Mouse (Mus musculus): ENCODE data around the gene Shcbp1l.
"Not testable (repeated sequence)": the region's sequence is repeated elsewhere in the genome, so short reads cannot be mapped to it uniquely, and the experiment has no call there.

The Shcbp1l gene

DNA sequence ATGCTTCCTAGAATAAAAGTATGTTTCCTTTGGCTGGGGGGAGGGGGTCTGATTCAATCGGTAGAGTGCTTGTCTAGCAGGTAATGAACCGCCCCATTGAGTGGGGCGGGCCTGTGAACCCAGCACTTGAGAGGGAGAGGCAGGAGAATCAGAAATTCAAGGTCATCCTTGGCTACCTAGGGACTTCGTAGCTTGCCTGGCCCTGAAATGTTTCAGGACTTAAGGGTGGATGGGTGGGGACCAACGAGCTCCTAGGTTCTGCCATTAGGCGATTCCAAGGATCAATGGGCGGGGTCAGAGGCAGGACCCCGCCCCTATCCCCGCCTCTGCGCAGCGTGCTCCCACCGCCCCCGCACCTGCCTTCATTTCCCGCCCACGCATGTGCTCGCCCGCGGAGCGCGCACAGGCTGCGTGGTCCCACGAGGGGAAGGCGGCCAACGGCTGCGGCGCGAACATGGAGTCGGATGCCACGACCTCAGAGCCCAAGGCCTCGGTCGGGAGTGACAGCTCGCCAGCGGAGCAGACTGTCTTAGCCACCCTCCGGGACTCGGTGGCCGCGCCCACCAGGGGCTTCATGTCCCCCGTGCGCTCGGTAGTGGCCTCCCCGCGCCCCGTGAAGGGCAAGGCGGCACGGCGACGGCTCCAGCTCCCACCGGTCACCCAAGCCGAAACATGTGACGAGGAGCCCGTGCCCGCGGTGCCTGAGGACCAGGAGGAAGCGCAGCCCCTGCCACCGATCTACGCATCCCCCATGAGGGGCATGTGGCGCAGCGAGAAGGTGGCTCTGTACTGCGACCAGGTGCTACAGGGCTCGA is at the start of gene Shcbp1l:
Gene Shcbp1l, plus strand, starts transcription at position 393 of the 815 bp plus-strand sequence.
- peak; percentile 87 for DNase-seq

DNA sequence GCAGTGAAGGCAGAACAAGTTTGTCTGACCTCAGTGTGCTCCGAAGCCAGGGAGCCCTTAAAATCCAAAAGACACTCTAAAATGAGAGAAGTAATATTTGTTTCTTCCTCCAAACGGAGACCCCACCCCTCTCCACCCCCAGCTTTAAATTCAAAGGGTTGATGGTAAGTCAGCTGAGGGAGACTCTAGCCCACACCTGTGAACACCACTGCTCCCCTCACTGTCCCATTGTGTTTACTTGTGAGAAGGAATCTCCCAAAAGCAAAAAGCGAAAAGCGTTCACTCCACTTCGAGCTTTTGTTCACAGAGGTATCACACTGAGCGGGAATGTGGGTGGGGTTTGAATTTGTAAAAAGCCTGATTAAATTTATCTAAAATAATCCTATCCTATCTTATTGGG is 48.5 kb upstream of the Shcbp1l start:
- DNase-seq: no peak

DNA sequence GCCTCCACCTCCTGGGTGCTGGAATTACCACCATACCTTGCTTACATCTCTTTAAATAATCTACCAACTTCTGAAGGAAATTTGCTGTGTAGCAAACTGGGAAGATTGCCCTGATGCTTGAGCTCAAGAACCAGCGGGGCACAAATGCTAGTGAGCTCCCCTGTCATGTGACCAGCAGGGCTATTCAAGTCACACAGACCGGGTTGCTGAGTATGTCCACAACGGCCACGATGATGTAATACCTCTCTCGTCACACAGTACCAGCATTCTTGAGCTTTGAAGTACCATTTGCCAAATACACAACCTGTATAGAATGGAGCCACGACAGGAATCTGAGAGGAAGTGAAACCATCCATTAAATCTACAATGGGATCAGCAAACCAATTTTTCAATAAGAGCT is 46.4 kb upstream of the Shcbp1l start:
- no peak for DNase-seq

DNA sequence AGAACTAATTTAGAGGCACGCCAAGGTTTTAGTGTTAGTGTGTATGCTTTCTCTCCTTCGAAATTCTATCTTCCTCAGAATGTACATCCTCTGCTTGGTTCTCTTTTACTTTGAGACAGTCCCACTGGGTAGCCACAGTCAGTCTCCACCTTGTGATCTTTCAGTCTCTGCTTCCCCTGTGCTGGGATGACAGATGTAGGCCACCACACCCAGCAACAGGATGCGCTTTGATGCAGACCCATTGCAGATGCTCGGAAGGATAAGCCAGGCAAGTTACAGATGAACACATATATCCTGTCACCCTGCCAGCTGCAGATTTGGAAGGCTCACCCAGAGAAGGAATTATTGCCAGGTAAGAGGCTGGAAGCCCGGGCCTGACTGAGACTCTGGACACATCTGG is 45.1 kb upstream of the Shcbp1l start:
- DNase-seq: peak; percentile 43

DNA sequence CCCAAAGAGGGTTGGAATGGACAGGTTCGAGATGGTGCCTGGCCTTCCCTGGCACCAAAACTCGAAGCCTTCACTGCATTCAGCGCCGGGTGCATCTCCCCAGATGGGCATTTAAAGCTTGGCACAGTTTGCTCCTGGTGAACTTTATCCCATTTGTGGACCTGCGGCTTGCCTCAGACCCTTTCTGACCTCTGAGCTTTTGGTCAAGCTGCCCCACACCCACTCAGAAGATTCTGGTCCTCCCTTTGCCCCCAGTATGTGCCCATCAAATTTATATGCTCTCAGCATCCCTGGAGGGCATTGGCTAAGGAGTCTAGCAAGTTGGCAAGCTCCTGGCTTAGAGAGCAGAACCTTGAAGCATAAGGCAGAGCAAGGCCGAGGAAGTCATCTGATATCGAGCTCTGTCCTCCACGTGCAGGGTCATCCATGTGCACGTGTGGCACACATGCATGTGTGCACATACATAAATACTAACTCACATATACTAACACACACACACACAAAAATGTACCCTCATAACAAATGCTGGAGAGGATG is 44.1 kb upstream of the Shcbp1l start:
- no peak for DNase-seq

DNA sequence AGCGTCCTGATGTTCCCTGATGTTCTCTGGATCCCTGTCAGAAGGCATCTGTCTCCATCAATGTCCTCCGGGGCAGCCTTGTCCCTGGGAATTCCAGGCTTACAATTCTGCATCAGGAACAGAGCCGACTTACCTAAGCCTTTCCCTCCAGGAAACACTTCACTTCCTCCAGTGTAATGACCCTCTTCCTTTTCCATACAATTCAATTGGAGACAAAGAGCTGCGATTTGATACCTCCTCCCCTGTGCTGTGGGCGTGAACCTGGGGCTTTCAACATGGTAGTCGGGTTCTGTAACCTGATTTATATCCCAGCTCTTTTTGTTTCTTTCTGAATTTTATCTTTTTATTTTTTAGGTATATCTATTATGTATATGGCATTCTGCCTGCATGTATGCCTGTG is 39.9 kb upstream of the Shcbp1l start:
- DNase-seq: no peak

DNA sequence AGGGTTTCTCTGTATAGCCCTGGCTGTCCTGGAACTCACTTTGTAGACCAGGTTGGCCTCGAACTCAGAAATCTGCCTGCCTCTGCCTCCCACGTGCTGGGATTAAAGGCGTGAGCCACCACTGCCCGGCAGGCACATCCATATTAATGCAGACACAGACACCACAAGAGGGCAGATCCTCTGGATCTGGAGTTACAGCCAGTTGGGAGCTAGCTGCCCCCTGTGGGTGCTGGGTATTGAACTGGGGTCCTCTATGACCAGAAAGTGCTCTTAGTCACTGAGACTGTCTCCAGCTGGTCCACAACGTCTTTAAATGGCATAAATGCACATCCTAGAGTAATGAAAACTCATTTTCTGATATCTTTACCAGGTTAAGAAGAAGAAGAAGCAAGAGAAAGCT is 39.3 kb upstream of the Shcbp1l start:
- not testable (repeated sequence) for DNase-seq

DNA sequence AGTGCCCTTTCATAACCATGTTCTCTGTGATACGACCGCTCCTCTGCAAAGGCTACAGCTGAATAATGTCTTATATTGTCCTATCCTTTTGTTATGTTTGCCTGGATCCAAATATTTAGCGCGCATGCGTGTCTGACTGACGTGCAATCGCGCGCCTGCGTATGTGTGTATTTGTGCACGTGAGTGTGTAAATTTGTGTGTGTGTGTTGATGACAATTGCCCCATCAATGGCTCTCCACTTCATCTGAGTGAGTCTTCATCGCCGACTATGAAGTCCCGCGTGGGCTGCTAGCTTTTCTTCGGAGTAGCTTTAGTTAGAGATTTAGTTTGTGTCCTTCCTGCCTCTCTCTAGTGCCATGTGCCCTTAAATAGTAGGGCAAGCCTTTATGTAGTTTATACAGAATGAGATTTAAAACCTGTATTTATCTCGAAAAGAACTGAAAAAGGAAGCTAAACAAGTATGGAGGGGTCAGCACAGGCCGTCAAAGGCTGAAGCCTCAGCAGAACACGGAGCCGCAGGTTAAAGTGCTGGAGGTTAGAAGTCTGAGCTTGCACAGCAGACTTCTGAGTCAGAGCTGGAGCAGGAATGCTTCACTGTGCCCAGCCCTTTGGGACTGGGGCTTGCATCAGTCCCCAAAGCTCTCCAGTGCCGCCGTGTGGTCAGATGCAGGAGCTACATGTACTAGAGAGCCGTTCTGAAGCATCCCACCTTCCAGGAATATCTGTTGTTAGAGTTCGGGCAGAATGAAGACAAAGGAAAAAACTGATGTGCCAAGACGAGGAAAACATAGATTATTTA is 38.5 kb upstream of the Shcbp1l start:
- peak; percentile 85 for DNase-seq

DNA sequence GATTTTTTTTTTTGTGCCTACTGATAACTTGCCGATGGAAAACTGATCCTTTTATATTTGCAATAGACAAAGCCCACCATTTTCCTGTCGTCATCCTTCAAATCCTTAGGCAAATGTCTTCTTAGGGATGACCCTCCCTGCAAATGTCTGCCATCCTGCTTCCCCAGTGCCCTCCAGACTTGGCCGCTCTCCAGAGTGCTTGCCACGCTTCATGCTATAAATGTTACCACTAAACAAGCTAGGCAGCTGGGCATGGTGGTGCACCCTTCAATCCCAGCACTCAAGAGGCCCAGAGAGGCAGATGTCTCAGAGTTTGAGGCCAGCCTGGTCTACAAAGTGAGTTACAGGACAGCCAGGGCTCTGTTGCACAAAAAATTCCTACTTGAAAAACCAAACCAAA is 29.3 kb upstream of the Shcbp1l start:
- not testable (repeated sequence) for DNase-seq

DNA sequence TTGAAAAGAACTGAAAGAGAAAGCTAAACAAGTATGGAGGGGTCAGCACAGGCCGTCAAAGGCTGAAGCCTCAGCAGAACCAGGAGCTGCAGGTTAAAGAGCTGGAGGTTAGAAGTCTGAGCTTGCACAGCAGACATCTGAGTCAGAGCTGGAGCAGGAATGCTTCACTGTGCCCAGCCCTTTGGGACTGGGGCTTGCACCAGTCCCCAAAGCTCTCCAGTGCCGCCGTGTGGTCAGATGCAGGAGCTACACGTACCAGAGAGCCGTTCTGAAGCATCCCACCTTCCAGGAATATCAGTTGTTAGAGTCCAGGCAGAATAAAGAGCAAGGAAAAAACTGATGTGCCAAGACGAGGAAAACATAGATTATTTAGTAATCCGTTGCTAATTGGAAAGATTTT is 23.2 kb upstream of the Shcbp1l start:
- peak; percentile 79 for DNase-seq

DNA sequence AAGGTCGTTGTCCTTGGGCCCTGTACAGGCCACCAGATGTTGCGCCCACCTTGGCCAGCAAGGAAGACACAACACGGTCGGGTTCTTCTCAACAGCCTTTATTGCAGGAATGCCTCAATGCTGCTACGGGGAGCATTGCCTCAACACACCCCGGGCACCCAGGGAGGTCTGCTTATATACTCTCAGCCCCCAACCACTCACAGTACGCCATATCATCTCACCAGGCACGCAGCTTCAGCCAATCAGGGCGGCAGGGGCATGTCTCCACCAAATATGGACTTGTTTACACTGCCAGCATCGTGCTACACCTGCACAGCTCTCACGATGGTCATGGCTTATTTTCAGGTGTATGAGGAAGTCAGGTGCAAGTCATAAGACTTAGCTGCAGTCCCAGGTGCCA is 17.3 kb upstream of the Shcbp1l start:
- DNase-seq: not testable (repeated sequence)

DNA sequence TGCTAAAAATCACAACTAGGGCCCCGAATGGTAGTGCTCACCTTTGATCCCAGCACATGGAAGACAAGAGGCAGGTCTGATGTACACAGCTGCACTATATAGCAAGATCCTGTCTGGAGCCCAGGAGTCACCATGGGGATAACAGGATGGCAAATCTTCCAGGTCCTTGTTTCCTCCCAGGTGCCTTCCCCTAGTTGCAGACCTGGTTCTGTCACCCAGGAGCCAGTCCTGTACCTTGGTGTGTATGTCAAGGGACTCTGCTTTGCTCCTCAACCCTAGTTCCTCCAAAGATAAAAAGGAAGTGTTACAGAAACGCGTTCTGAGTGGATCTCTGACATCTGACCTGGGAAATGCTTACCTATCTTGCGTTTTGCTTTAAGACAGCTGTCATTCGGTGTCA is 16.7 kb upstream of the Shcbp1l start:
- not testable (repeated sequence) for DNase-seq

DNA sequence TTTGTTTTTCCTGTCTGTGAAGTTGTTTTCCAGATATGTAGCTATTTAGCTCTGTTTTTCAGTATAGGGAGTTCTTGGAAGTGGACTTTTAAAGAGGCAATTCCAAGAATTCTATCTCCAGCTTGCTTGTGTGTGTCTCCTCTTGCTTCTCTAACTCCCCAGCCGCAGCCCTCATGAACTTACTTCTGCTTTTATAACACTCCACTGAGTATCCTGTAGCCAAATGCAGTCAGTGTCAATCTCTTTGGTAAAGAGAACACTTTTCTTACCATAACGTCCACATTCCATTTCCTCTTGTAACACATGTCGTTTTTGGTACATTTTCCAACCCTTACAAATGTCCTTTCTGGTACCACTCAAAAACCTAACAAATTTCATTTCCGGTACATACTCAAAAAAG is 14.0 kb upstream of the Shcbp1l start:
- DNase-seq: not testable (repeated sequence)

DNA sequence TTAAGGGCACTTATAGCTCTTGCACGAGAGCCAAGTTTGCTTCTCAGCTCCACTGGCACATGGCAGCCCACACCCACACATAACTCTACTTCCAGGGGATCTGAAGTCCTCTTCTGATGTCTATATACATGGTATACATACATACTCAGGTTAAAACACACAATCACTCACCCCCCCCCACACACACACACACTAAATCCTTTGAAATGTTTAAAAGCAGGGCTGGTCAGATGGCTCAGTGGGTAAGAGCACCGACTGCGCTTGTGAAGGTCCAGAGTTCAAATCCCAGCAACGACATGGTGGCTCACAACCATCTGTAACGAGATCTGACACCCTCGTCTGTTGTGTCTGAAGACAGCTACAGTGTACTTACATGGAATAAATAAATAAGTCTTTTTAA is 13.2 kb upstream of the Shcbp1l start:
- DNase-seq: no peak

DNA sequence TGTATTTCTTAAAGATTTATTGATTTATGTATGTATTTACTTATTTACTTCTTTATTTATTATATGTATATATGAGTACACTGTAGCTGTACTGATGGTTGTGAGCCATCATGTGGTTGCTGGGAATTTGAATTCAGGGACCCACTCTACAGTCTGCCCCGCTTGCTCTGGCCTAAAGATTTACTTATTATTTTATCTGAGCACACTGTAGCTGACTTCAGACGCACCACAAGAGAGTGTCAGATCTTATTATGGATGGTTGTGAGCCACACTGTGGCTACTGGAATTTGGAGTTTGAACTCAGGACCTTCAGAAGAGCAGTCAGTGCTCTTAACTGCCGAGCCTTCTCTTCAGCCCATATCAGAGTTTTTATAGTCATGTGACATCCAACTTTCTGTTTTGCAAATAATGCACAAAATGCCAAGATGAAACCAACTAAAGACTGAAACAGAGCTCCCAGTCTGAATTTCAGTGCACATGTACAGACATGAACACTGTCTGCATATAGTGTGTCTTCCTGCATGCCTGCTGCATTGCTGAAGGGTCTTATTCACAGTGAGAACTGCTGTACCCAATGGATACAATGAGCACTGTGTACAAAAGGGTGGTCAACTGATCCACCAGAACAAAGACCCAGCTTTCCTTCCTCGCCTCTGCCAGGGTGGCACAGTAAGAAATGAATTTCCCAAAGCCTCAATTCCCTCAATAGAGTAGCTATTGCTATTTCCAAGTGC is 12.1 kb upstream of the Shcbp1l start:
- not testable (repeated sequence) for DNase-seq

DNA sequence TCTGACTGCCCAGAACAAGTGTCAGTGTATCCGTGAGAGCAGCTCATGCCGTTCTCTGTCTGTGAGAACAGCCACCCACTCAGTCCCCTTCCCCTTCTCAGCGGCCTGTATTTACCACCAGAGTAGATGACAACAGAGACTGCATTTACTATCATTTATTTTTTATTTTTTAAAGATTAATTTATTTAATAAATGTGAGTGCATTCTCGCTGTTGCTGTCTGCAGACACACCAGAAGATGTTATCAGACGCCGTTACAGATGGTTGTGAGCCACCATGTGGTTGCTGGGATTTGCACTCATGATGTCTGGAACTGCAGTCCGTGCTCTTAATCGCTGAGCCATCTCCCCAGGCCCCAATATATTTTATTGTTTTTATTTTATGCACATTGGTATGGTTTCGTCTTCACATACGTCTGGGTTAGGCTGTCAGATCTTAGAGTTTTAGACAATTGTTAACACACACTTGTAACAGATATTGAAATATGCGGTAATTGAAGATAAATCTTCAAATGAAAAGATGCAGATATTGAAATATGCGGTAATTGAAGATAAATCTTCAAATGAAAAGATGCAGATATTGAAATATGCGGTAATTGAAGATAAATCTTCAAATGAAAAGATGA is 11.5 kb upstream of the Shcbp1l start:
- DNase-seq: peak; percentile 58

DNA sequence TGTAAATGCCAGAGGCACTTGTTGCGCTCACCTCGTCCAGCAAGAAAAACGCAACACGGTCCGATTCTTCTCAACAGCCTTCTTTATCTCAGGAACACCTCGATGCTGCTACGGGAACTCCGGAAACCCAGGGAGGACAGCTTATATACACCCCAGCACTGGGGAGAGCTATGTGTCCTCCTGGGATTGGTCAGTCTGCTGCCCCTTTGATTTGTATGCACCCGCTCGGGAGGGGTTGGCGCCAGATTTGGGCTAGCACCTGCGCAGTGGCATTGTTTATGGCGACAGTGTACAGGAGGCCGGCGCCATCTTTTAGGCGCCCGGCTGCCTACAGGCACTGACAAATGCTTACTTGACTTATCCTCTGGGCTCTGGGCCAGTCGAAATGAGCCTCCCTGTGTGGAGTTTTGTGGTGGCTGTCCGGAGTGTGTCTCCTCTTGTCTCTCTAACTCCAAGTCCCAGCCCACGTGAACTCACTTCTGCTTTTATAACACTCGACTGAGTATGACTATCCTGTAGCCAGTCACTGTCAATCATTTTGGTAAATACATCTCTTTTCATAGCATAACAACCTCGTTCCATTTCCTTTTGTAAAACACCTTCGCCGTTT is 10.7 kb upstream of the Shcbp1l start:
- peak; percentile 90 for DNase-seq

DNA sequence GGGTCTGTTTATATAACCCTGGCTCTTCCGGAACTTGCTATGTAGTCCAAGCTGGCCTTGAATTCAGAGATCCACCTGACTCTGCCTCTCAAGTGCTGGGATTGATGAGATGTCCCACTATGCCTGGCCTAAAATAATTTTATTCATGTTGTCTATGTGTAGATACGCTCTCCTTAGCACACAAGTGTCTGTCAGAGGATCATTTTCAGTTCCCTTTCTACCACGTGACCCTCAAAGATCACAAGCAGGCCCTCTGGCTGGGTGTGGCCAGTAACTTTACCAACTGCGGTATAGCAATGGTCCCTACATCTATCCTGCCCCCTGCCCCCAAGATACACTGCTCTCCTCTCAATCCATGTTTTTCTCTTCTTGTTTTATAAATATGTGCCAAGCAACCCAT is 10.0 kb upstream of the Shcbp1l start:
- peak; percentile 68 for DNase-seq

DNA sequence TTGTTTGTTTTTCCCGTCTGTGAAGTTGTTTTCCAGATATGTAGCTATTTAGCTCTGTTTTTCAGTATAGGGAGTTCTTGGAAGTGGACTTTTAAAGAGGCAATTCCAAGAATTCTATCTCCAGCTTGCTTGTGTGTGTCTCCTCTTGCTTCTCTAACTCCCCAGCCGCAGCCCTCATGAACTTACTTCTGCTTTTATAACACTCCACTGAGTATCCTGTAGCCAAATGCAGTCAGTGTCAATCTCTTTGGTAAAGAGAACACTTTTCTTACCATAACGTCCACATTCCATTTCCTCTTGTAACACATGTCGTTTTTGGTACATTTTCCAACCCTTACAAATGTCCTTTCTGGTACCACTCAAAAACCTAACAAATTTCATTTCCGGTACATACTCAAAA is 9.2 kb upstream of the Shcbp1l start:
- not testable (repeated sequence) for DNase-seq

DNA sequence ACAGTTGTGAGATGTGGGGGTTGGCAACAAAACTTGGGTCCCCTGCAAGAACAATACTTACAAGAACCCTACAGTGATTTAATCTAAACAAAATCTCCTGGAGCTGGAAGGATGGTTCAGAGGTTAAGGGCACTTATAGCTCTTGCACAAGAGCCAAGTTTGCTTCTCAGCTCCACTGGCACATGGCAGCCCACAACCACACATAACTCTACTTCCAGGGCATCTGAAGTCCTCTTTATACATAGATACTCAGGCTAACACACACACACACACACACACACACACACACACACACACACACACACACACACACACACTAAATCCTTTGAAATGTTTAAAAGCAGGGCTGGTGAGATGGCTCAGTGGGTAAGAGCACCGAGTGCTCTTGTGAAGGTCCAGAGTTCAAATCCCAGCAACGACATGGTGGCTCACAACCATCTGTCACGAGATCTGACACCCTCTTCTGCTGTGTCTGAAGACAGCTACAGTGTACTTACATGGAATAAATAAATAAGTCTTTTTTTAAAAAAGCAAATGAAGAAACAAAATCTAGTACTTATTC is 8.6 kb upstream of the Shcbp1l start:
- DNase-seq: not testable (repeated sequence)

DNA sequence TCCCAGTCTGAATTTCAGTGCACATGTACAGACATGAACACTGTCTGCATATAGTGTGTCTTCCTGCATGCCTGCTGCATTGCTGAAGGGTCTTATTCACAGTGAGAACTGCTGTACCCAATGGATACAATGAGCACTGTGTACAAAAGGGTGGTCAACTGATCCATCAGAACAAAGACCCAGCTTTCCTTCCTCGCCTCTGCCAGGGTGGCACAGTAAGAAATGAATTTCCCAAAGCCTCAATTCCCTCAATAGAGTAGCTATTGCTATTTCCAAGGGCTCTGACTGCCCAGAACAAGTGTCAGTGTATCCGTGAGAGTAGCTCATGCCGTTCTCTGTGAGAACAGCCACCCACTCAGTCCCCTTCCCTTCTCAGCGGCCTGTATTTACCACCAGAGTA is 7.2 kb upstream of the Shcbp1l start:
- not testable (repeated sequence) for DNase-seq

DNA sequence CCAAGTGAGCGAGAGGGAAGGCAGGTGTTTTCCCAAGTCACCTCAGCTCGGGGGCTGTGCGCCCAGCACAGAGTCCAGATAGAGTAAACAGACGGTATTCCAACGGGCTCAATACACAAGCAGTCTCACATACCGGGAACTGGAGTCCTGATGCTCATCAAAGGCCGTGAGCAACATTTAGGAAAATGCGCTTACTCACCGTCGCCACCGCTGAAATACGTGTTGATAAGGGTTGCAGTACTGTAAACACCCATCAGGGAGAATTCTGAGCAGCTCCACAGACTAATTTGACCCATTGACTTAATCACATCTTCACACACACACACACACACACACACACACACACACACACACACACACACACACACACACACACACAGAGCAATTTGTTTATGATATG is 691 bp upstream of the Shcbp1l start:
- DNase-seq: no peak

Measured in thymus, postnatal 4 days (tissue).